Comparison of ENCODE assay signal across 21 mouse cellular contexts in genomic region chr14:8049334-8049733, GRCm38 (mm10). TPM values are rescaled to one million over a fixed set of nuclear protein-coding genes. Genes with fewer than 3 reads are reported as not detected.
"Had no signal": no experiment of that assay in that cellular context is flagged by ENCODE, and none has a peak within 500 bp of the region (broad histone marks: within the 10 kb centered on the region; RNA-seq: fewer than 3 reads in every experiment).

No protein-coding gene starts in this region.

- H3K27me3 ChIP-seq: limb, embryonic 13.5 days had no signal

- H3K4me2 ChIP-seq: limb, embryonic 13.5 days had no signal

- DNase-seq: kidney, adult 8-10 months; kidney, postnatal 36 days; left cerebral cortex, postnatal 4 days; lung, adult 2 months; lung, postnatal 36 days; midbrain, embryonic 14.5 days; right cerebral cortex, postnatal 4 days; thymus, adult 2 months; thymus, postnatal 25 days had no signal

- H3K9ac ChIP-seq: limb, embryonic 13.5 days; liver, embryonic 14.5 days had no signal

- H3K9me3 ChIP-seq: limb, embryonic 13.5 days; midbrain, embryonic 10.5 days had no signal

- H3K27ac ChIP-seq: kidney, postnatal 0 days; limb, embryonic 13.5 days; liver, embryonic 14.5 days; midbrain, embryonic 10.5 days; stomach, postnatal 0 days had no signal

- H3K4me3 ChIP-seq: limb, embryonic 13.5 days; midbrain, embryonic 10.5 days; myocyte had no signal

- ATAC-seq: intestine, postnatal 0 days; lung, postnatal 0 days had no signal

RNA-seq across cellular contexts. Expression of gene Dnase1l3, which starts 55.0 kb away (rescaled TPM):
- total RNA-seq: layer of hippocampus, postnatal 14 days; left cerebral cortex, adult 18-20 months; left cerebral cortex, postnatal 10 days had no signal
- polyA plus RNA-seq: midbrain, embryonic 10.5 days; neural tube, embryonic 11.5 days had no signal
